Mouse (Mus musculus) Muller cell, postnatal 12 days (primary cell): ENCODE data around the gene Thap11.
"Not testable (repeated sequence)": the region's sequence is repeated elsewhere in the genome, so short reads cannot be mapped to it uniquely, and the experiment has no call there.

Experiments
- DNase-seq: peaks from one replicate; pipeline ENCODE4 v3.0.0-alpha.2; 2015; ENCODE audit errors: inconsistent ontology term

The Thap11 gene

DNA sequence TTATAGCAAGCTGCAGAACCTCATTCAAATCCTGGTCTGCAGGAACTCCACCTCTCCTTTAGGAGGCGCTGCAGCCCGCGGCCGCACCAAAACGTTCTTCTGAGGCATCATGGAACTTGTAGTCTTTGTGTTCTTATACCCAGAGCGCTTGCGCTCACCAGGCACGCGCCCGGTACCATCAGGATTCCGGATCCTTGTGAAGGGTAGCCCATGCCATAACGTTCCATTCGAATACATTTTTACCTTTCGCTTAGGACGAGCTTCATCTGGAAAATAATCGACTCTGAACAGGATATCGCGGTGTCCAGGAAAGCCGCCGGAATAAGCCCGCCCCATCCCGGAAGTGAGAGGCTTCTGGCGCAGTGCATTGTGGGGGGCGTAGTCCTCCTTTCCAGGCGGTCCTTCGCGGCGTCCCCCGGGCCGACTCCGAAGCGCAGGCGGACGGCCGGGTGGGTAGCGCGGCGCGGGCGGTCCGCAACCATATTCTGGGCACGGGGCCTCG is at the start of gene Thap11:
Gene Thap11 (plus strand): TSS at position 418 of the 502 bp plus-strand sequence.
- peak; percentile 95 for DNase-seq

DNA sequence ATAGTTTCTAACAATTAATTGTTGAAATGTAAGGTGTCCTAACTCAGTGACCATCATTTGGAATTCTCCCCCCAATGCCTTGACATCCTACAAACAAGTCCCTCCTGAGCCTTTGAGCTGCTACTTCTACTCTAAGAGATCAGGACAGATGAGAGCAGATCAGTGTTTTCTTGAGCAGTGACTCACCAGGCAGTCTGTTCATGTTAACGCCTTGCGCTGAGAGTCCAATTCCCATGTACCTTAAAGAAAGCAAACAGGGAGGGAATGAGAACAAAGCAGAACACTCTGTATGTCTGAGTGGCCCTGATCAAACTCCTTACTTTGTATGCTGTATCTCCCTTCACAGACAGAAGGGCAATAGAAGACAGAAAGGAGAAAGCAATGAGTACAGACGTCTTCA is 49.6 kb upstream of the Thap11 start:
- DNase-seq, result no peak

DNA sequence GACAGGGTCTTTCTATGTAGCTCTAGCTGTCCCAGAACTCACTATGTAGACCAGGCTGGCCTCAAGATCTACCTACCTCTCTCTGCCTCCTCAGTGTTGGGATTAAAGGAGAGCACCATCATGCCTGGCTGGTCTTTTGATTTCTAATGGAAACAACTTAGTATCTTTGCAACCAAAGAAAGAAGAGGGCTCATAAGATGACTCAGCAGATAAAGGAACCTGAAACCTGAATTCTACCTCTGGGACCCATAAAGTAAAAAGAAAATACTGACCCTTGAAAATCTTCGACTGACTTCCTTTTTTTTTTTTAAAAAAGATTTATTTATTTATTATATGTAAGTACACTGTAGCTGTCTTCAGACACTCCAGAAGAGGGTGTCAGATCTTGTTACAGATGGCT is 49.0 kb upstream of the Thap11 start:
- no peak for DNase-seq

DNA sequence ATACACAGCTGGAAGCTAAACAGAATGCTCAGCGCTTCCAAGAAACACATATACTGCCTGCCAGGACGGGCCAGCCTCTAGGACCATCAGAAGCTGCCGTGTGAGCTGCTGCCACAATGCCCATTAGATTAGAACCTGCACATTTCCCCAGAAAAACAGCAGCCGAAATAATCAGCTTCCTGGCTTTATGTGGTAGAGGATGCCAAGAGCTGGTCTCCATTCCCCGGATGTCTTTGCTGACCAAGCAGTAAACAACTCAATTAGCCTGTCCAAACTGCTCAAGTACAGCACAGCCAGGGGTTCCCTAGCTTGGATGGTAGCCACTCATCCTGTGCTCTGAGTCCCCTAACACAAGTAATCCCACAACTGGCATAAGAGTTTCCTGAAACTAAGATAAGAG is 47.2 kb upstream of the Thap11 start:
- no peak for DNase-seq

DNA sequence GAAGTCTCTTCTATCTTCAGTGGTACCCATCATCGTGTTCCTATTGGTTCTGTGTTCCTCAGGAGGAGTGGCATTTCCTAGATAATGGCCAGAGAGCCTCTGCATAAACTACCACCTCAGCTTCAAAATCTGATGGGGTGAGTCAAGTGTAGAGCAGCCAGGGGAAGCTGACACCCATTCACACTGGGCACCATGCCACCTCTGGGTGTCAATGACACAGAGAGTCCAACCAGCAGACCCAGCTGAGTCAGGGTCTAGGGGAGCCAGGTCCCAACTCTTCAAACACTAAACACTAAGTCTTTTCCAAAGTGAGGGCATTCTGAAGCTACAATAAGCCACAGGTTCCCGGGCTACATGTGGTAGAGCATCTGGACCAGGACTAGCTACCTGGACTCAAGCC is 46.5 kb upstream of the Thap11 start:
- peak; percentile 74 for DNase-seq

DNA sequence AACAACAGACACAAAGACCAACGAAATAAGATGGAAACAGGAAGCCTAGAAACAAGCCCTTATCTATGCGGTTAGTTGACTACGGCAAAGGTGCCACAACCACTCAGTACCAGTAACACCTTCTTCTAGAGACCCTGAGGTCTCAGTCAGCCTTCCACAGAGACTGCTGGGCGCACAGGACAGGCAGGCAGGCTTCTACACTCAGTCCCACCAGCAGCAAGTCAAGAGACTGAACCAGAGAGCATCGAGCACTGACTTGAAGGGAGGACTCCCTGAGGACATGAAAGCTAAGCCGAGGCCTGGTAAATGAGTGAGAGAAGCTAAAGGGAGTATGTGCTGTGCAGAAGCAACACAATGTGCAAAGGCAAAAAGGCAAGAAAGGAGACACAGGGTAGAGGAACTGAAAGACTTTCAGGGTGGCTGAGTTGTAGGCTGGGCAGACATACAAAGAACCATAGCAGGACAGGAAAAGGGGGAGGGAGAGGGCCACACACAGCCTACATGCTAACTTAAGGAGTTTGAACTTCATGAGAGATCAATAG is 44.6 kb upstream of the Thap11 start:
- DNase-seq, result no peak

DNA sequence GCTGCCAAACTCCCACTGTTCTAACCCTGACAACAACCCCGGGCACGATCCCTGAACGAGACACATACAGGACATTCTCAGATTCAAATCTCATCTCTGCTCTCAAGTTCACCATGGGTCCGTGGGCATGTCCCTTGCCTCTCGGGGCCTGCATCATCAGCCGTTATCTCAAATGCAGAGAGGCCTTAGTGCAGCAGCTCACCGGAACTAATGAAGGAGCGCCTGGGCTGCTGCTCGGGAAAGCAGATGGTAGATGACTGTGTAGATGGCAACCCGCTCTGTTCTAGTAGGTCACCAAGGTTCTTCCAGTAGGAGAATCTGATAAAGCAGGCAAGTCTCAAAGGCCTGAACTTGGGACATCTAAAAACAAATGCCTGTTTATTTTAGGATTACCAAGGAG is 43.9 kb upstream of the Thap11 start:
- no peak for DNase-seq

DNA sequence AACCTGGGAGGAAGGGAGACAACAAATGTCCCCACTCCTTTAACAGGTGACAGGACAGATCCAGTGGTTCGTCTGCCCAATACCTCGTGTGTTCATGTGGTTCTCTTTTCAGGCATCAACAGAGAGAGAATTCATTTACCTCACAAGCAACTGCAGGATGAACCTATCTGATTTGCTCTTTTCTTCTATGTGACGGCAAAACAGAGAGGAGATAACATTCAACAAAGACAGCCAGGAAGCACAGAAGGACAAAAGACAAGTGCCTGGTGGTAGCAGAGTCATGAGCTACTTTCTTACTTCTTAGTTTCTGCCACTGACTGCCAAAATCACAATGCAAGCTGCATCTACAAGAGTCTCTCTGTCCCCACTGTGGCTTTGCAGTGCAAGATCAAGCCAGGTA is 43.4 kb upstream of the Thap11 start:
- no peak for DNase-seq

DNA sequence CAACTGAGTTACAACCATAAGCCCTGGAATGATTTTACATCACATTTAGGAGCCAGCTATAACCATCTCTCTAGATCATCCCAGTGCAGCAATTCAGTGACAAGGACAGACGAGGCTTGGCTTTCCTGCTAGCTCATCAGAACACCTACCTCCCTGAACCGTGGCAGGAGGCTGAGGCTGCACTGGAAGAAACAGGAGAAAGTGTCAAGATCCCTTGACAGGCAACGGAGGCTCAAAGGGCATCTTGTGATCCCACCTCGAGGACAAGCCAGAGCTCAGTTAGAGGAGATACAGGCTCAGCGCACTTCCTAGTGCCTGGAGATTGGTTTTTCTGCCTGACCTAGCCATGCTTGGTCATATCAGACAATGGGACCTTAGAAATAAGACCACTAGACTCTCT is 42.4 kb upstream of the Thap11 start:
- DNase-seq, result no peak

DNA sequence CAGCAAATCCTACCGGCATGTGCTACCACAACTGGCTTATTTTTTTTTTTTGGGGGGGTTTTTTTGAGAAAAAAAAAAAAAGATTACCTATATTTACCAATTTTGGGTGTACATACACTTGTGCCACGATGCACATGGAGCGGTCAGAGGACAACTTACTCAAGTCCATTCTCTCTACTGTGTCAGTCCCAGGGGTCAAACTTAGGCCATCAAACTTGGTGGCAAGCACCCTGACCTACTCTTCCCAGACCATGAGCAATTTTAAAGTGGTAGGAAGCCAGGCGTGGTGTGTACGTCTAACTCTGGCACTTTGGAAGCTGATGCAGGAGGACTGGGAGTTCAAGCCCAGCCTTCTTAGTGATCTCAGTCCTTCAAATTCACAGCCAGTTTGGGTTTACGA is 41.7 kb upstream of the Thap11 start:
- no peak for DNase-seq

DNA sequence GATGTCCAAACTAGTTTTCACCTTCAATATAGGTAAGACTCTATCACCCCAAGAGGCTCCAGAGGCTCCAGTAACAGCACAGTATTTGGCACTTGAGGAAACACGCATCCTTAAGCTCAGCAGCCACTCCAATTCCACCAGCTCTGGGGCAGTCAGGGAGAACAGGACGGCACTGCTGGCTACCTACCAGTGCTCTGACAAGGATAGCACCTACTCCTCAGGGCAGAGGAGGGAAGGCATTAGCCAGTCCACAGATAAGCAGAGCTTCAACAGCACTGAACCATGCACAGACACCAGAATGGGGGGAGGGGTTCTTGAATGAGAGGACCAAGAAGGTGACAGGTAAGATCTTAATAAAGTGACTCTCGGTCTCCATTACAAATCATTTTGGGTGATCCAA is 35.3 kb upstream of the Thap11 start:
- no peak for DNase-seq

DNA sequence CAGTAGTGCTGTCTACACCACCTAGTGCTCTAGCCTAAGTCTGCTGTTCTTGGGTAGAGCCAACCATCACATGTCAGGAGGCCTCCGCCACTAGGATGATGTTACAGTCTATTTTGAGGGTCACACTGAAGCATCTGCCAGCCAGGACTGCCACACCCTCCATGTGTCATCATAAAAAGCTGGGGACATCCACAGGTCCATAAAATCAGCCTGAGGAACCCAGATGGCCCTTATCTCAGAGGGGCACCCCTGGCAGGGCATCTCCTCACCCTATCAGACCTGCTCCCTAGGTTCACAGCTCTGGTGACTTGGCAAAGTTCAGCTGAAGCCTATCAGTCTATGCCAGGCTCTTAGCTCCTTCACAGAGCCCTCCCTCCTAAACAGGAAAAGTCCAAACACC is 34.0 kb upstream of the Thap11 start:
- DNase-seq, result no peak

DNA sequence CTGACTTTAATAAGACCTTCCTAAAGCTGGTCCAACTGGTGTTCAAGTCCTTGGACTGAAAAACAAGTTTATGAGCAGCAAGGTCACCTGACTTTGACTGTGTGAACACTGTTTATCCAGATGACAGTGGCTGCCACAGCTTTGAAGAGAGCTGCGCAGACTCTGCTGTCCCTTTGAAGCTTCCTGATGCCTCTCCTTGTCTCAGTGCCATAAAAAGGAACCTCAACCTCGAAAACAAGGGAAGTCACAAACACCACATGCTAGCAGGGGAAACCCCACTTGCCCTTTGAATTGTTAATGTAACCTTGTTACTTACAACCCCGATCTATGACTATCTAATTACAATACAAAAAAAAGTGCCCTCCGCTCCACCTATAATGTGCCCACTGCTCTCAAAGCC is 29.4 kb upstream of the Thap11 start:
- DNase-seq, result no peak

DNA sequence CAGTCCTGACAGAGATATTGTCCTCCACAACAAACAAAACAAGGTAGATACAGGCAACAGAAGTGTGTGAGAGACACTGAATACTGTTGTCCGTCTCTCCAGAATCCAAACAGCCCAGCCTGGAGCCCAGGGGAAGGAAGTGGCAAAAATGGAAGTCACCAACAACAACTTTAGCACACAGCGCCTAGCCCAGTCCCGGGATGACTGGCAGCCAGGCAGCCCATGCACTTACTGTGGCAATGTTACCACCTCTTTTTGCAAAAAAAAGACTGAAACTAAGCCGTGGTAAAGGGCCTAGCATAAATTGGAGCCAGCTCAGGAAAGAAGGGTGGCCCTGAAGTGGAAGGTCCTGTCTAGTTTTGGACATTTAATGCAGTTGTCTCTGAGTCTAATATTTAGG is 28.6 kb upstream of the Thap11 start:
- DNase-seq, result no peak

DNA sequence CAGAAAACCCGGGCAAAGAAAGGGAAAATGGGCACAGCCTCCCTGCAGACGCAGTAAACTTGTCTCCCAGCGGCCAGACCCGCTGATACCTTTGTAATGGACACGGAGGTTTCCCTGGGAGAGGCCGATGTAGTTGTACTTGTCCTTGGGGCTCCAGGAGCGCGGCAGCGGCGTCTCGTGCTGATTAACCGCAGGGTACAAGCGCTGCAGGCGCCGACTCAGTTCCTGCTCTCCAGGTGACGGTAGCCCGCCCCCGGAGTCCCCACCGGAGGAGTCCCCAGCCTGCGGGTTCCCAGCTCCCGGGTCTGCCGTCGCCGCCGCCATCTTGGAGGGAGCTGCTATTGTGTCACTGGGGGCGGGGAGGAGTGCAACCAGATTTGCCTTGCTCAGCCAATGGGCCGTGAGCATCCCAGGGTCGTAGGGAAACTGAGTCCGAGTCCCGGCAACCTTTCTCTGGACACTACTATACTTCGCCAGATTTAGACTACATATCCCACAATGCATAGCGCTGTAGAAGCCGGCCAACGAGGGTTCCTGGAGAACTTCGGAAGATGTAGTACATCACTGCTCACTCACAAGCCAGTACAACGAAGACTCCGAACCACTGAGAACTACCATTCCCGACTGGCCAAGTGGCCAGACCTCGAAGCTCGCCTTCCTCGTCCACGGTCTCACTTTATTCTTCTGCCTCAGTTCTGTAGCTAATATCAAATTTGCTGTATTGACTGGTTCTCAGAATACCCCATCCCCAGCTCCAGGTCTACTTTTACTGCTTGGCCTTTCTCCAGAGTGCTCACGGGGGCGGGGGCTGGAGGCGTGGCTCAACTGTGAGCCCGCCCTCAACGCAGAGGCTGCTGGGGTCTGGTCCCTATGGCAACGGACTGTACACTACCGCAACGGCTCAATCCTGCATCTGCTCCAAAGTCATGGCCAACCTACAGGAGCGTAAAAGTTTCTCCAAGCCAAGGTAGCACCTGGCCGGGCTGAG is 27.8 kb upstream of the Thap11 start, which contains the start of the genes Ranbp10 and Tsnaxip1:
Gene Ranbp10 (minus strand): TSS at position 490 of the 988 bp plus-strand sequence.
Gene Tsnaxip1 (plus strand): TSS at position 871 of the 988 bp plus-strand sequence.
- DNase-seq, result peak; percentile 99

DNA sequence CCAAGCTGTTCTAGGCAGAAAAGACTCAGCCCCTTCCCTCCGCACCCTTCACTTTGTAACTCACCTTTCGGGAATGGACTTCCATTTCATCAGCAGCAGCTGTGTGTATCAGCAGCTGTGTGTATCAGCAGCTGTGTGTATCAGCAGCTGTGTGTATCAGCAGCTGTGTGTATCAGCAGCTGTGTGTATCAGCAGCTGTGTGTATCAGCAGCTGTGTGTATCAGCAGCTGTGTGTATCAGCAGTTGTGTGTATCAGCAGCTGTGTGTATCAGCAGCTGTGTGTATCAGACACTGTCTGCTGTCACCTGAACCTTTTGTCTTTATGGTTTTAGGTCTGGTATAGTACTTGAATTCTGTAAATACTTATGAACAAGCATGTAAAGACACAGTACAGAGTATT is 21.2 kb upstream of the Thap11 start:
- not testable (repeated sequence) for DNase-seq

DNA sequence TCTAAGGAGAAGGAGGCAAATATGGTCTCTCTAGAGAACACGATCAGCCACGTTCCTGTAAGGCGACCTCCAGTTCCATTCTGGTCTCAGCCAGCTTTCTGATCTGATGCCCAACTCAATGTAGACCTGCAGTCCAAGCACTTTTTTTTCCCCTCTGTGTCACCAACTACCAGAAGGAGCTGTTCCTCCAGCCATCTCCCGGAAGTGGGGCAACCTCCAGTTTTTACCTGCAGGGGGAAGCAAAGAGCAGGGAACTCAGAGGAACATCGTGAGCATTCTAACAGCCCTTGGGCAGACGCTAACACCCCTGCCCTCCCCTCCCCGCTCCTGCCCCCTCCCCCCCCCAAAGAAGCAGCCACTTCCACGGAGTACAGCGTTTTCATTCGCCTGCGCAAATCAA is 19.6 kb upstream of the Thap11 start:
- DNase-seq, result peak; percentile 58

DNA sequence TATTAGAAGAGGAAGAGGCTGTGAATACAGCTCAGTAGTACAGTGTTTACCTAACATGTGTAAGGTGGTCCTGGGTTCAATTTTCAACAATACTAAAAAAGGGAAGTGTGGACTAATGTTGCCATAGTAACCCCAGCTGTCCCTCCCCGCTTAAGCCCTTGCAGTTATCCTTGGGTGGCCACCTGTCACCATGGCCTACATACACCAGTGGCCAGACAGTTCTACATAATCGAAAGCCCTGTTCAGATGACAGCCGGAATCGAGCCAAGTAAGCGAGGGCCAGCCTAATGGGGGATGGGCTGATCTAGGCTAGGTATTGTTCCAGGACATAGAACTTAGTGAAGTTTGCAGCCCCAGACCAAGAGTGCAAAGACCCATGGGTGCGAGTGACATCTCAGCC is 17.9 kb upstream of the Thap11 start:
- no peak for DNase-seq

DNA sequence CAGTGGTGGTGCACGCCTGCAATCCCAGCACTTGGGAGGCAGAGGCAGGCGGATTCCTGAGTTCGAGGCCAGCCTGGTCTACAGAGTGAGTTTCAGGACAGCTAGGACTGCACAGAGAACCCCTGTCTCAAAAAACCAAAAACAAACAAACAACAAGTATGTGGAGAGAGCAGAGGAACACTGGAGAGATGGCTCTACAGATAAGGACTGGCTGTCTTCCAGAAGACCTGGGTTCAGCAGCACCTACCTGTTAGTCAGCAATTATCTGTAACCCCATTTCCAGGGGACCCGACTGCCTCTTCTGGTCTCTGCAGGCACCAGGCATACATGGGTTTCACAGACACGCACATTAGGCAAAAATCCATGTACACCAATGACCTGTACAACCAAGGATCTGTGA is 15.7 kb upstream of the Thap11 start:
- DNase-seq, result no peak

DNA sequence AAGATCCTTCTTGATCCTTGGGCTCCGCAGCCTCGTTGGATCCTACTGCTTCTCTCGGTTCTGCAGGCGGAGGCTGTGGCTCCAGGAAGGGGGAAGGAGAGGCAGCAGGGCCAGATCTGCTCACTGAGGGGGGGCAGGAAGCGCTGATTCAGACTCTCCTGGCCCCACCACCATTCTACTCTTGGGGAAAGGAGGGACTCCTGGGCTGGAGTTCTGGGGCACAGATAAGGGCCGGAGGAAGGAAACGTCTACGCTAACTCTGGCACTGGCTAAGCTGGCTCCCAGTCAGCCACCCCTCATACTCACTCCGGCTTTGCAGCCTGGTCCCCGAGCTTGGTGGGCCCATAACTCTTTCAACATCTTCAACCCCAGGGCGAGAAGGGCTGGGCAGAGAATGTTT is 8.3 kb upstream of the Thap11 start:
- DNase-seq, result no peak

DNA sequence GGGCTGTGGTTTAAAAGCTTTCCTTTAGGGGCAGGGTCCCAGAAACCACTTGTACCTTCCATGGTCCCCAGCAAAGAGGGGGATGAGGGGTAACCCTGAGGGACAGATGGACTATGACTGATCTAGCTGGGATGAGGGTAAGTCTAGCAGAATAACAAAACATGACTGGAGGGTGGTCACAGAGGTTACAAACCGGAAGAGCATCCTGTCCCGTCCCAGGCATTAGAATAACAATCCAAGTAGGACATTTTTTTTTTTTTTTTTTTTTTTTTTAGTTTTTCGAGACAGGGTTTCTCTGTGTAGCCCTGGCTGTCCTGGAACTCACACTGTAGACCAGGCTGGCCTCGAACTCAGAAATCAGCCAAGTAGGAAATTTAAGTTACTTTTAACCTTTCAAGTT is 4.9 kb upstream of the Thap11 start:
- no peak for DNase-seq

DNA sequence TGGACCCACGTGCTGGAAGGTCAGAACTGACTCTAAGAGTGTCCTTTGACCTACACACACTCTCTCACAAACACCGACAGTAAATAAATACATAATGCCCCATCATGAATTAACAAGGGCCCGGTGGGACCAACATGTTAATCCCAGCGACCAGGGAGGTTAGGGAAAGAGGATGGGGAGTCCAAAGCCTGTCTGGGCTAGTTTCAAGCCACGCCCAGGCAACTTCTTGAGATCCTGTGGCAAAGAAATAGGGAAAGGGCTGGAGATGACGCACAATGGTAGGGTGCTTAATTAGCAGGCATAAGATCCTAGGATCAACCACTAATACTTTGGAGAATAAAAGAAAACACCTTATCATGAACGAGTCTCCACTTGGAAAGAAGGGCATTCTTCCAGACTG is 4.3 kb upstream of the Thap11 start:
- DNase-seq, result no peak

DNA sequence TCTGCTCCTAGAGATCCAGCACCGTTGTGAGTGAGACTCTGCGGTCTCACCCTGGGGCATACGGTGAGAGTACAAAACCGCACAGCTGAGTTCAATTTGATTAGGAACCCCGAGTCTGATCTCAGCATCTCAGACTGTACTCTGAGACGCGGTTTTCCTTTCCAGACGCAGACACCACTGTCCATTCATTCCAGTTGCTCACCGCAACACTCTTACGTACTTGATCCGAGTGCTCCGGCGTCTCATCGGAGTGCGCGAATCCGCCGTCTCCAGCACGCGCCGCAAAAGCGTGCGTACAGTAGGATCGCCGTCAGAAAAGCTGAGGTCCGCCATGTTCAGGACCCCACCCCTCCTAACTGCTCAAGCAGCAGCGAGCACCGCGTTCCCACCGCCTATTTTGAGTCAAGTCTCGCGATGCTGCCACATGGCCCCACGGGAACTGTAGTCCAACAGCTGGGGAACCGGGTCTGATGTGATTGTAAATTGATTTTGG is 3.2 kb upstream of the Thap11 start:
- peak; percentile 87 for DNase-seq
